Mouse (Mus musculus) megakaryocyte-erythroid progenitor cell, adult 5-6 weeks (primary cell): Measurements from ENCODE around the gene Sla2. TPM values are rescaled to one million over a fixed set of nuclear protein-coding genes. Genes with fewer than 3 reads are reported as not detected.
"Not testable (repeated sequence)": the region's sequence is repeated elsewhere in the genome, so short reads cannot be mapped to it uniquely, and the experiment has no call there.

Experiments
- ATAC-seq: replicated peaks from 2 replicates; pipeline ENCODE4 v1.8.0; 2016; ENCODE audit warnings: mild to moderate bottlenecking, inconsistent platforms; ENCODE audit not compliant: severe bottlenecking, poor library complexity, low FRiP score, low TSS enrichment
- total RNA-seq, 2 experiments: library from RNA; stranded (forward) in 1 of 2; stranded (reverse) in 1 of 2; fragments of 200-1000, 215-1000 nt in 1 of 2; fragments of >200 nt in 1 of 2; fragmentation: Nextera tagmentation in 1 of 2; gene quantifications; 2 replicates each; pipeline ENCODE4 v1.2.3; 2014 to 2017

Sla2 gene
- total RNA-seq, 2 experiments from 2014 or later: 0.35 to 1.7 TPM

DNA sequence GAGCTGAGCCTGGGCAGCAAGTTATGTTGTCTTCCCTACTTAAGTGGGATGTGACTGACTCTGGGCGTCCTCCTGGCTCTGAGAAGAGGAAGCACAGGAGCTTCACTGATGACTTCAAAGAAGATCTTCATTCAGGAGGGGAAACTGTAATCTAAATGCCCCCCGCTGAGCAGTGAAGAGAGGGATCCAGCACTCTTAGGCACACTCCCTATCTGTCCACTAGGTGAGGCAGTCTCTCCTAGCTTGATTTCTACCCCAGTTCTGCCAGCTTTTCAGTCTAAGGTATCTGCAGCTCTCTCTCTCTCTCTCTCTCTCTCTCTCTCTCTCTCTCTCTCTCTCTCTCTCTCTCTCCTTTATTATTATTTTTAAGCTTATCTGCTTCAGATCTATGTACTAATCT lies 16.4 kb upstream of the Sla2 start:
- ATAC-seq: 0 out of 2 replicates have a peak, but pooled peaks have one; percentile 55

GRCm38 (mm10) chr2:156902411-156902810 lies 15.4 kb upstream of the Sla2 start:
- not testable (repeated sequence) for ATAC-seq

- ATAC-seq: no peak
Observed at GRCm38 (mm10) chr2:156901883-156902282, 14.9 kb upstream of the Sla2 start.

DNA sequence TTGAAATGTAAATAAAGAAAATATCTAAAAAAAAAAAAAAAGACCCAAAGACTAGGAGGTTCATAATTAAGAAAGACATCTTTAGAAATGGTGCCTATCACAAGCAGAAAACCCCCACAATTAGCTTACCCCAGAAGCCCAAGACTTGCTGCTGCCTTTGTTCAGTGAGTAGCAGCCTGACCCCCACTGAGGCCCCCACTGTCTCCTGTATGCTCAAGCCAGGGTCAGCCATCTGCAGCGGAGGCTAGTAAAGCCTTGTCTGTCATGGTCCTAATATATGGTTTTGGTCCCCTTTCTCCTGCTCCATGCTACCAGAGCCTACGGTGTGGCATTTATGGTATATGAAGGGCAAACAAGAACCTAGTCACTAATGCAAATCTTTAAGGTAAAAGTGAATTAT lies 14.4 kb upstream of the Sla2 start:
- no peak for ATAC-seq

GRCm38 (mm10) chr2:156899184-156899583 lies 12.2 kb upstream of the Sla2 start:
- no peak for ATAC-seq

DNA sequence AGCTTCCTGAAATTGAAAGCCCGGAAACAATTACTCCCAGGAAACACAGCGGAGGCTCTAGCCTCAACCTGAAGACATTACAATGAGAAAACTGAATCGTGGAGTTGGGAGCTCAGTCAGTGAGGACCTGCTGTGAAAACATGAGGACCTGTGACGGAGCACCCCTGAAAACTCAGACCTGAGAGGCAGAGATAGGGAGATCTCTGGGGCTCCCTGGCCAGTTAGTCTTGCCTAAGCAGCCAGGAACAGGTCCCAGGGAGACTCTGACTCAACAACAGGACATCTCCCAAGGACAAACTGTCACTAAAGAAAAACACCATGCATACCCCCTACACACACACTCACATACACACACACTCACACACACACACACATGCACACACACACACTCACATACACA lies 11.4 kb upstream of the Sla2 start:
- no peak for ATAC-seq

DNA sequence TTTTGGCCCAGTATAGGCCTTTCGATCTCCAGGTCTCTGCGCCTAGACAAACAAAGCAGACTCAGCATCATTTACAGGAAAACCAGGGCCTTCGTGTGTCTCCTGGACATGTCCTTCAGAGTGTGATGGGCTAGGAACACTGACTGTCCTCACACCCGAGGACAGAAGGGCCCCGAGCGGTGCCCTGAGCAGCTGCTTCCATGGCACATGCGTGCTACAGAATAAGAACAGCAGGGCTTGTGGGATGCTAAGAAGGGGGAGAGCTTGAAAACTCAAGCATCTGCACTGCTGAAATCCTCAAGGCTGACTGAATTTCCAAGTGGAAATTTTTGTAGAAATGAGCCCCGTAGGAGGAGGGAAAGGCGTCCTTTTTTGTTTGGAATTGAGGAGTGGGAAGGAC lies 10.0 kb upstream of the Sla2 start:
- no peak for ATAC-seq

GRCm38 (mm10) chr2:156896384-156896914 lies 9.5 kb upstream of the Sla2 start:
- 0 out of 2 replicates have a peak, but pooled peaks have one; percentile 24 for ATAC-seq

DNA sequence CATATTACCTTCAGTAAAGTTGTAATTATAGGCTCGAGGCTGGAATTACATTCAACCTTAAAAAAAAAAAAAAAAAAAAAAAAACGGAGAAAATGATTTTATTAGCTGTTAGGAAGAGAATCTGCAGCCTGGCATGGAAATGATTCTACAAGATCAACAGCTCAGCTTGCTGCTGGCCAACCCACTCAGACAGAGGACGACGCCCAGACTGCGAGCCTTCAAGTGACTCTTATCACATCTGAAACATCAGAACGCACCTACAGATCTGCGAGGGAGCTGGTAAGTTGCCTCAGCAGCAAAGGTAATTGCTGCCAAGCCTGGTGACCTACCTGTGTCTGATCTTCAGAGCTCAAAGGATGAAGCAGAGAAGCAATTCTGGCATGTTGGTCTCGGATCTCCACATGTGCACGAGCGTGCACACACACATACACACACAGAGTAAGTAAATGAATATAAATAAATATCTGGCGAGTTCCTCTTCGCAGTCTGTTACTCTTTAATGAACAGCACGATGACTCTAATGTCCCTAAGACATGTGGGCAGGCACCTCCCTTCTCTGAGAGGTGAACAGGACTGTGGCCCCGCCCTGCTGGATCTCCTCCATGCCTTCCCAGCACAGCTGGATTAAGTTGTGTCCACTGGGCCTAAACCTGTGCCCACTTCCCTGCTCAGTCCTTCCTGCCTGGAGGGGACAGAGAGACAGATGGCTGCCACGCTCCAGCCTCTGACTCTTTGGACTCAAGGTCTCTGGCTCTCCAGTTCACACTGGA lies 7.7 kb upstream of the Sla2 start:
- 0 out of 2 replicates have a peak, but pooled peaks have one; percentile 47 for ATAC-seq

GRCm38 (mm10) chr2:156892821-156893220 lies 5.8 kb upstream of the Sla2 start:
- no peak for ATAC-seq

- no peak for ATAC-seq
Observed at GRCm38 (mm10) chr2:156892240-156892639, 5.2 kb upstream of the Sla2 start.

GRCm38 (mm10) chr2:156888490-156888889 lies 1.5 kb upstream of the Sla2 start:
- ATAC-seq: no peak

DNA sequence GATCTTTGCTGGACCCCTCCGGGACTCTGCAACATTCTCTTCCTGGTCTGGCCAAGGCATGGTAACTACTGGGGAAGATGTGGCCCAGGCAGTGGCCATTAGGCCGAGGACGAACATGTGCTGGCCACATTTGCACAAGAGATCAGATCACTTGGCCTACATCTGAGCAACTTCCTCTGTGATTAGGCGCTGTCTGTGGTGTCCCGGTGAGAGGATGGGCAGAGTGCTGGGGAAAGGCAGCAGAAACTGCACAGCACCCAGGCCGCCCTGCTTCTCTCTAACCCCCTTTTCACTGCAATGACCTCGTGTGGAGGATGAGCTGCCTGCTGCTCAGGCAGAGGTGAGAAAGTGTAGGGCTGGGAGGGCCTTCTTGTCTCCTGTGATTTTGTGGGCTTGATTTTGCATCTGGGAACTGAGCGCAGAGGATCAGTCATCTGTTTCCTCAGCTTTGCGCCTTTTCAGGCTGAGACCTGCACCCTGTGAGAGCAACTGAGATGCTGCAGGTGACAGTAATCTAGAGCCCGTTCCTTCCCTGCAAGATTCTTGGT lies 834 bp downstream of the Sla2 start:
- ATAC-seq: no peak

DNA sequence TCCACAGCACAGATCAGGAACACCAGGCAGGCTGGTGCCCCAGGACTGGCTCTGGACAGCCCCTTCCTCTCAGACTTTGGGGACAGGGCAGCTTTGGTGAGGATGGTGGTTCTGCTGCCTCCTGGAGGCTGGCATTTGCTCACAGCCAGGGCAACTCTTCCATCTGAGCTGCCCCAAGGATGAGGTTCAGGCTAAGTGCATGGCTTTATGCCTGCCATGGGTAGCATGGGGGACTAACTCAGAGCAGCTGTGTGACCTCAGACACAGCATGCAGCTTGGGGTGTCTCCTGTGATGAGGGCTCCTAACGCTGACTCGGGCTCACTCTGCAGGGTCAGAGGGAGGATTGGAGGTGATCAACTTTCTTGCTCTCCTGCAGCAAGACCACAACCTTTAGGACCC lies 1.3 kb downstream of the Sla2 start:
- ATAC-seq: not testable (repeated sequence)

GRCm38 (mm10) chr2:156884396-156885211 lies 2.4 kb downstream of the Sla2 start:
- no peak for ATAC-seq

DNA sequence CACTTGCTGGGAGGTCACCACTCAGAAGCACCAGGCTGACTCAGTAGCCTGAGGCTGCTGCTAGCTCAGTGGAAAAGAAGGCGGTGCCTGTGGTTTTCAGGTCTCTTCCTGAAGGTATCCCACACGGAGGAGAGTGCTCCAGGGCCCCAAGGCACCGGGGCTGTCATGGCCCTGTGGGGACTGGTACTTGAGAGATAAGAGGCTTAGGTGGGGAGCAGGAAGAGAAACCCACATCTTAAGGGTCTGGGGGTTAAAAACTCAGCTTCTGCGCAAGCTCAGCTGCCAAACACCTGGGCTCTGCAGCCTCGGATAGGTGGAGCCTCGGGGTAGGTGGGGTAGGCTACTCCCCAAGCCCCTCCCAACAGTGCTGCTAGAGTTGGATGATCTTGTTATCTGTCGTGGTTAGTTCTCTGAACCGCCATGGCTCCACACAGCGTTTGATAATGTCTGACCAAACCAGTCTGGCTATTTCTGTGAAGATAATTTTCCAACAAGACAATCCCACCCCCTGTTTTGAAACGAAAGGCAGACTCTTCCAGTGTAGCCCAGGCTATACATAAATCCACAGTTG lies 4.5 kb downstream of the Sla2 start:
- ATAC-seq: peak; percentile 79

DNA sequence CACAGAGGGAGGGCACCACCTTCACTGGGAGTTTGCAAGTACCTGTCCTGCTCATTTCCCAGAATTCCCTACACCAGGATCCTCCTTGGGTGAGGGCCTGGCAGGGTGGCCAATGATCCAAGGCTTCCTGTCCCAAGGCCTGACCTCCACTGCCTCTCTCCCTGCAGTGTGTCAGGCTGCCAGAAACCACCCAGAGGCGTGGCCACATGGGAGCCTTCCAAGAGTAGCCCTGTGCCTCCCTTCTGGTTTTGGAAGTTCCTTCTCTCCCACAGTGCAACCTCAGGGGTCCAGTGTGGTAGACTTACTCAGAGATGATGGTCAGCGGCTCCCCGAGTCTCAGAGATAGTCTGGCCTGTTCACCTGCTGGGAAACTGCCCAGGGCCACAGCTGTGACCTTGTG lies 7.5 kb downstream of the Sla2 start:
- no peak for ATAC-seq

- no peak for ATAC-seq
Observed at GRCm38 (mm10) chr2:156877726-156878125, 9.3 kb downstream of the Sla2 start.

GRCm38 (mm10) chr2:156874760-156875510 lies 12.1 kb downstream of the Sla2 start:
- ATAC-seq: no peak
